Mouse (Mus musculus) liver, embryonic 12.5 days (tissue): Measurements from ENCODE around the gene Olfr572. TPM values are rescaled to one million over a fixed set of nuclear protein-coding genes. Genes with fewer than 3 reads are reported as not detected.

Experiments used
- ATAC-seq: fragments of 200-750 bp; cut with Nextera tagmentation; 2 replicates; pipeline ENCODE4 v1.8.0; 2017; ENCODE audit warnings: moderate number of reproducible peaks, mild to moderate bottlenecking, moderate library complexity
- H3K27ac ChIP-seq: fragments of 300-500 bp; sonication (generic); 2 replicates; pipeline ENCODE4 v1.5.1; 2016; ENCODE audit warnings: mild to moderate bottlenecking
- H3K27me3 ChIP-seq: fragments of 300-500 bp; sonication (generic); replicated peaks from 2 replicates; pipeline ENCODE4 v1.6.1; 2016; ENCODE audit warnings: mild to moderate bottlenecking, moderate library complexity
- H3K36me3 ChIP-seq: fragments of 300-500 bp; sonication (generic); 2 replicates; pipeline ENCODE4 v1.6.1; 2016; ENCODE audit warnings: mild to moderate bottlenecking, moderate library complexity
- H3K4me1 ChIP-seq: fragments of 300-500 bp; sonication (generic); 2 replicates; pipeline ENCODE4 v1.6.1; 2016
- H3K4me2 ChIP-seq: fragments of 300-500 bp; sonication (generic); 2 replicates; pipeline ENCODE4 v1.6.1; 2016; ENCODE audit warnings: mild to moderate bottlenecking, moderate library complexity
- H3K4me3 ChIP-seq: fragments of 300-500 bp; sonication (generic); 2 replicates; pipeline ENCODE4 v1.5.1; 2016; ENCODE audit warnings: mild to moderate bottlenecking, moderate library complexity
- H3K9ac ChIP-seq: fragments of 300-500 bp; sonication (generic); 2 replicates; pipeline ENCODE4 v1.6.1; 2016; ENCODE audit warnings: mild to moderate bottlenecking, moderate library complexity
- H3K9me3 ChIP-seq: fragments of 300-500 bp; sonication (generic); replicated peaks from 2 replicates; pipeline ENCODE4 v1.6.1; 2016; ENCODE audit warnings: mild to moderate bottlenecking, moderate library complexity
- WGBS: fragments of 180-500 bp; shearing (Covaris S2); methylation state at CpG from one replicate; pipeline ENCODE4 v1.1.7; 2016; ENCODE audit not compliant: insufficient replicate concordance; 5-methylcytosine and 5-hydroxymethylcytosine counted together
- polyA plus RNA-seq: library from polyadenylated mRNA; unstranded; fragments of >200 nt; fragmentation: Nextera tagmentation; extraction: Ambion mirVana; gene quantifications from 2 replicates; pipeline ENCODE4 v1.2.1, GENCODE M21; 2016

Gene Olfr572
- not detected in 2 replicates for polyA plus RNA-seq

DNA sequence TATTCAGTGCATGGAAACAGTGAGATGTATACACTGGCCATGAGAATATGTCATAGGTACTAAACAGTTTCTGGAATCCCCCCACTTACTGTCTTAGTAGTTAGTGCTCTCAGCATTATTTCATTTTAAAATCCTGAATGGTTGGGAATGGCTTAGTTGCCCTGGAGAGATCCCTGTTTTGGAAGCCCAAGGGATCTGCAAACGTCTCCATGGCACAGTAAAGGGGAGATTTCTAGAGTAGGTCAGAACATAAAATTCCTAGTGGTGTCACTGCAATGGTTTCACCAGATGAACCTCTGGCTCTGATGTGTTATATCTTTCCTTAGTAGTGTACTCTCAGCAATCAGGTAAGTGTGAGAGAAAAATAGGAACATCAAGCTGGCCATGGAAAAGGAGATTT lies at the start of gene Olfr572:
TSS of gene Olfr572 (plus strand) at position 301 of the 400 bp plus-strand sequence.
- no peaks in the 10 kb centered on the region for H3K27me3 ChIP-seq
- no peaks in the 10 kb centered on the region for H3K36me3 ChIP-seq
- no peak within 1 kb of the TSS for H3K4me3 ChIP-seq
- no peak within 1 kb of the TSS for H3K9ac ChIP-seq
- no peaks in the 10 kb centered on the region for H3K4me1 ChIP-seq
- ATAC-seq = no peak
- 33% methylated on average over 1 of the region's 1 CpGs for WGBS
- no peaks in the 10 kb centered on the region for H3K9me3 ChIP-seq
- no peak within 1 kb of the TSS for H3K4me2 ChIP-seq
- no peak within 1 kb of the TSS for H3K27ac ChIP-seq

- Histone ChIP-seq H3K4me1 (no peaks in the 10 kb centered on the region), H3K27ac (no peak within 1 kb of the TSS), H3K9me3 (no peaks in the 10 kb centered on the region), H3K4me2 (no peak within 1 kb of the TSS), H3K4me3 (no peak within 1 kb of the TSS), H3K27me3 (no peaks in the 10 kb centered on the region), H3K9ac (no peak within 1 kb of the TSS), H3K36me3 (no peaks in the 10 kb centered on the region)
- no peak for ATAC-seq
These were observed 47.4 kb upstream of the Olfr572 start, which contains the start of gene Olfr568 for GRCm38 (mm10) chr7:102876822-102877221. Gene Olfr568 (plus strand): TSS chr7:102877122.

- Histone ChIP-seq H3K4me1 (no peaks in the 10 kb centered on the region), H3K36me3 (no peaks in the 10 kb centered on the region)
These were observed 33.4 kb upstream of the Olfr572 start, which contains the start of gene Olfr569 for GRCm38 (mm10) chr7:102890782-102891181. Gene Olfr569 (minus strand): TSS chr7:102890882.

DNA sequence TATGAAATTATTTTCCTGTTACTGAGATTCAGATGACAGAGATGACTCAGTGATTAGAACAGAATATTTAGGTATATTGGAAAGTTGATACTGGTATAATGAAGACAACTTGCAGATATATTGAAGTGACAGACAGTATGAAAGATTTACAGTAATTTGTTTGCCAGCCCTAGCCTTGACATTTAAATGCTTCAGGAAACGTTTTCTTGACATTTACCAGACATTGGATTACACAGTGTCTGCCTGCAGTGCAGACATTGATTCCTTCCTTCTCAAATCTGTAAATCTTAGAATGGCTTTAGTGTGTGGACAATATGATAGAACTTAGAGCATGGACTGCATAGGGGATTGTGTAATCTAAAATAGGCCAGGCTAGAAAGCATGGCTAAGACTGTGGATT lies 8.9 kb upstream of the Olfr572 start:
- Histone ChIP-seq H3K4me1 (no peaks in the 10 kb centered on the region), H3K4me3 (no peak overlapping the region), H3K36me3 (no peaks in the 10 kb centered on the region), H3K27ac (no peak overlapping the region), H3K27me3 (no peaks in the 10 kb centered on the region), H3K9me3 (no peaks in the 10 kb centered on the region), H3K4me2 (no peak overlapping the region), H3K9ac (no peak overlapping the region)
- ATAC-seq = no peak
- WGBS = 14% methylated on average over 1 of the region's 1 CpGs

More at GRCm38 (mm10) chr7:102890782-102891181, 33.4 kb upstream of the Olfr572 start, which contains the start of gene Olfr569:
- WGBS = 53% methylated on average over 3 of the region's 3 CpGs
- Histone ChIP-seq H3K27me3 (no peaks in the 10 kb centered on the region), H3K9me3 (no peaks in the 10 kb centered on the region), H3K9ac (no peak within 1 kb of the TSS), H3K27ac (no peak within 1 kb of the TSS), H3K4me3 (no peak within 1 kb of the TSS), H3K4me2 (no peak within 1 kb of the TSS)
- no peak for ATAC-seq

DNA sequence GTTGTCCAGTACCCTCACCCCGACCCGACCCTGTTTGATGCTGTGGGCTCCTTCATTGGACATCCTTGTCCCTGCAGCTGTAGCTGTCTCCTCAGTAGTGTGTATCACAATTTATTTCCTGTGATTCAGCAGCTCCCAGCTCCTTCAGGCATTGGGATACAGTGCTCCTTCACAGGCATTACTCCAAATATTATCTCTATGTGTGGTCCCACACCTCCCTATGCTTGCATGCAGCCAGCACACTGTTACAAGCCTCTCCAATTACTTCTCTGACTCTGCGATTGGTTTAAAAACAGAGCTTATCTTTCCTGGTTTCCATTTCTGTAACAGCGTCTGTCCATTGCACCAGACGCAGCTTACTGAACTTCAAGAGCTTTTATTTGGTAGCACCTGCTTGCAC lies 7.8 kb upstream of the Olfr572 start:
- H3K9me3 ChIP-seq = no peaks in the 10 kb centered on the region
- H3K27me3 ChIP-seq = no peaks in the 10 kb centered on the region
- no peaks in the 10 kb centered on the region for H3K4me1 ChIP-seq
- H3K27ac ChIP-seq = no peak overlapping the region
- no peak overlapping the region for H3K9ac ChIP-seq
- no peak for ATAC-seq
- H3K4me2 ChIP-seq = no peak overlapping the region
- WGBS = 46% methylated on average over 5 of the region's 5 CpGs
- H3K36me3 ChIP-seq = no peaks in the 10 kb centered on the region
- no peak overlapping the region for H3K4me3 ChIP-seq

GRCm38 (mm10) chr7:102917032-102917875 lies 7.0 kb upstream of the Olfr572 start, which contains the start of gene Olfr571:
Gene Olfr571 (minus strand): TSS chr7:102917536.
- Histone ChIP-seq H3K36me3 (no peaks in the 10 kb centered on the region), H3K4me3 (no peak within 1 kb of the TSS), H3K27me3 (no peaks in the 10 kb centered on the region), H3K27ac (no peak within 1 kb of the TSS), H3K9ac (no peak within 1 kb of the TSS), H3K9me3 (no peaks in the 10 kb centered on the region), H3K4me2 (no peak within 1 kb of the TSS), H3K4me1 (no peaks in the 10 kb centered on the region)
- 43% methylated on average over 4 of the region's 4 CpGs for WGBS
- ATAC-seq = no peak

GRCm38 (mm10) chr7:102919632-102920031 lies 4.6 kb upstream of the Olfr572 start:
- Histone ChIP-seq H3K4me3 (no peak overlapping the region), H3K9ac (no peak overlapping the region), H3K9me3 (no peaks in the 10 kb centered on the region), H3K27me3 (no peaks in the 10 kb centered on the region), H3K4me2 (no peak overlapping the region), H3K27ac (no peak overlapping the region), H3K36me3 (no peaks in the 10 kb centered on the region), H3K4me1 (no peaks in the 10 kb centered on the region)
- WGBS = 3% methylated on average over 1 of the region's 1 CpGs
- ATAC-seq = peak; percentile 60

- H3K4me3 ChIP-seq = no peak overlapping the region
- H3K4me2 ChIP-seq = no peak overlapping the region
- no peak for ATAC-seq
- no peaks in the 10 kb centered on the region for H3K27me3 ChIP-seq
- H3K9ac ChIP-seq = no peak overlapping the region
- H3K36me3 ChIP-seq = no peaks in the 10 kb centered on the region
- H3K4me1 ChIP-seq = no peaks in the 10 kb centered on the region
- WGBS = 43% methylated on average over 3 of the region's 3 CpGs
- H3K27ac ChIP-seq = no peak overlapping the region
- H3K9me3 ChIP-seq = no peaks in the 10 kb centered on the region
These were observed 2.9 kb downstream of the Olfr572 start for GRCm38 (mm10) chr7:102927105-102927504.

DNA sequence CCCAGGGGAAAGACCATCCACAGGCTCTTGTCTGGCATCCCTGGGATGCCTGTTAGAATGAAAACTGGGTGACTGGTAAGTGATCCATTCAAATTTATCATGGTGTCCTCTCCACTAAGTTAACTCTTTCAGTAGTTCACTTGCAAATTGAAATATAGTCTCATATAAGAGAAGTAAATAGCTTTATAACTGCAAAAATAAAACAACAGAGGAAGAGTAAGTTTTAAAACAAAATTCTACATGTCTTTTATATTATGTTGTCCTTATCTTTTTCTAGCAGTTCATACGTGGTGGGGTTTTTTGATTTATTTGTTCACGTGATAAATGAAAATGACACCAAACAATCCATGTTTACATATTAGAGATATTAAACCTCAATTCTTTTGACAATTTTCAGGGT lies 18.3 kb downstream of the Olfr572 start, which contains the start of gene Olfr573-ps1:
TSS of gene Olfr573-ps1 (minus strand) at position 101 of the 400 bp plus-strand sequence.
- Histone ChIP-seq H3K27me3 (no peaks in the 10 kb centered on the region), H3K4me3 (no peak within 1 kb of the TSS), H3K9me3 (no peaks in the 10 kb centered on the region), H3K9ac (no peak within 1 kb of the TSS), H3K4me2 (no peak within 1 kb of the TSS), H3K27ac (no peak within 1 kb of the TSS), H3K4me1 (peaks cover 2% of the 10 kb centered on the region; the same call in 1 of the 2 replicates), H3K36me3 (no peaks in the 10 kb centered on the region)
- whole genome bisulfite sequencing = 73% methylated on average over 2 of the region's 2 CpGs
- ATAC-seq = no peak

GRCm38 (mm10) chr7:102943417-102943816 lies 19.2 kb downstream of the Olfr572 start:
- H3K9ac ChIP-seq = no peak overlapping the region

DNA sequence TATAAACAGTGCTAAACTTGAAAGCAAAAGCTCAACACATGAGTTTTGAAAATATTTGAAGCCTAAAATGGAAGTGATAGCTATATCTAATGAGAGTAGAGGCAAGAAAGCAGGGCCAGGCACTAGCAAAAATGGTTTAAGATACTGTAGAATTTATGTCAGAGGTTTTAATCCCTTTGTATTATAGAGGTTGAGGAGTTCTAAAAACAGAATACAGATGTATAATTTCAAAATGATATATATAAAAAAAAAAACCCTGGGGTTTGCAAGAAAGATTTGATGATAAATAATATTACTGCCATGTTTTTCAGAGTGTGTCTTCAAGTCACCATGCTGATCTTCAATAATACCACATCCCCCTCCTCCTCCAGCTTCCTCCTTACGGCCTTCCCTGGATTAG lies 24.0 kb downstream of the Olfr572 start, which contains the start of gene Olfr574:
TSS of gene Olfr574 (plus strand) at position 301 of the 400 bp plus-strand sequence.
- H3K27me3 ChIP-seq = no peaks in the 10 kb centered on the region
- H3K4me3 ChIP-seq = no peak within 1 kb of the TSS
- no peak for ATAC-seq
- no peaks in the 10 kb centered on the region for H3K36me3 ChIP-seq
- WGBS = 72% methylated on average over 1 of the region's 1 CpGs
- H3K4me2 ChIP-seq = no peak within 1 kb of the TSS
- no peak within 1 kb of the TSS for H3K9ac ChIP-seq
- H3K4me1 ChIP-seq = peaks cover 2% of the 10 kb centered on the region; the same call in 1 of the 2 replicates
- H3K9me3 ChIP-seq = no peaks in the 10 kb centered on the region
- H3K27ac ChIP-seq = no peak within 1 kb of the TSS

More at GRCm38 (mm10) chr7:102943417-102943816, 19.2 kb downstream of the Olfr572 start:
- no peak overlapping the region for H3K4me3 ChIP-seq
- H3K4me2 ChIP-seq = no peak overlapping the region
- peaks cover 2% of the 10 kb centered on the region; the same call in 1 of the 2 replicates for H3K4me1 ChIP-seq
- no peaks in the 10 kb centered on the region for H3K36me3 ChIP-seq
- H3K27me3 ChIP-seq = no peaks in the 10 kb centered on the region
- H3K27ac ChIP-seq = no peak overlapping the region
- H3K9me3 ChIP-seq = no peaks in the 10 kb centered on the region
- 51% methylated on average over 1 of the region's 1 CpGs for WGBS
- ATAC-seq = peak; percentile 93

- no peaks in the 10 kb centered on the region for H3K9me3 ChIP-seq
- H3K4me1 ChIP-seq = no peaks in the 10 kb centered on the region
- no peak overlapping the region for H3K4me3 ChIP-seq
- no peaks in the 10 kb centered on the region for H3K36me3 ChIP-seq
- no peak for ATAC-seq
- 43% methylated on average over 1 of the region's 1 CpGs for WGBS
- no peak overlapping the region for H3K4me2 ChIP-seq
- H3K27me3 ChIP-seq = no peaks in the 10 kb centered on the region
- no peak overlapping the region for H3K9ac ChIP-seq
- H3K27ac ChIP-seq = no peak overlapping the region
These were observed 26.5 kb downstream of the Olfr572 start for GRCm38 (mm10) chr7:102950732-102951131.
